Mouse (Mus musculus): Measurements from ENCODE around the gene Kxd1.
"Not testable (repeated sequence)": the region's sequence is repeated elsewhere in the genome, so short reads cannot be mapped to it uniquely, and the experiment has no call there.

Kxd1 gene

GRCm38 (mm10) chr8:70512253-70512903, 15.4 kb downstream of the Kxd1 start:
- DNase-seq, result no peak

GRCm38 (mm10) chr8:70511770-70512169, 16.0 kb downstream of the Kxd1 start:
- no peak for DNase-seq

GRCm38 (mm10) chr8:70511174-70511573, 16.6 kb downstream of the Kxd1 start:
- DNase-seq, result not testable (repeated sequence)

GRCm38 (mm10) chr8:70510228-70510915, 17.4 kb downstream of the Kxd1 start, which contains the start of gene Uba52:
TSS of gene Uba52 (minus strand) at chr8:70510801.
- DNase-seq, result peak; percentile 96

- DNase-seq, result no peak
These were observed 18.3 kb downstream of the Kxd1 start for GRCm38 (mm10) chr8:70509281-70509952.

- DNase-seq, result no peak
These were observed 20.7 kb downstream of the Kxd1 start for GRCm38 (mm10) chr8:70507027-70507393.

GRCm38 (mm10) chr8:70506328-70507026, 21.3 kb downstream of the Kxd1 start, which contains the start of gene Rex1bd:
TSS of gene Rex1bd (minus strand) at chr8:70506752.
- DNase-seq, result peak; percentile 98

GRCm38 (mm10) chr8:70505698-70506327, 21.9 kb downstream of the Kxd1 start:
- no peak for DNase-seq

GRCm38 (mm10) chr8:70504851-70505250, 22.9 kb downstream of the Kxd1 start:
- DNase-seq, result peak; percentile 80

- DNase-seq, result no peak
These were observed 23.5 kb downstream of the Kxd1 start for GRCm38 (mm10) chr8:70504291-70504716.

- no peak for DNase-seq
These were observed 24.6 kb downstream of the Kxd1 start for GRCm38 (mm10) chr8:70503062-70503750.

- DNase-seq, result no peak
These were observed 25.2 kb downstream of the Kxd1 start for GRCm38 (mm10) chr8:70502540-70502939.

- no peak for DNase-seq
These were observed 25.8 kb downstream of the Kxd1 start for GRCm38 (mm10) chr8:70501820-70502529.

- DNase-seq, result no peak
These were observed 27.1 kb downstream of the Kxd1 start for GRCm38 (mm10) chr8:70500386-70501301.

- DNase-seq, result no peak
These were observed 32.0 kb downstream of the Kxd1 start for GRCm38 (mm10) chr8:70495771-70496062.

- DNase-seq, result no peak
These were observed 32.6 kb downstream of the Kxd1 start for GRCm38 (mm10) chr8:70495001-70495770.

- DNase-seq, result no peak
These were observed 33.3 kb downstream of the Kxd1 start for GRCm38 (mm10) chr8:70494416-70494945.

- DNase-seq, result no peak
These were observed 33.9 kb downstream of the Kxd1 start for GRCm38 (mm10) chr8:70493692-70494415.

Measured in right cerebral cortex, postnatal 4 days (tissue).